Mouse (Mus musculus) intestine, embryonic 16.5 days (tissue): ENCODE results near the gene Wfdc3. TPM values are rescaled to one million over a fixed set of nuclear protein-coding genes. Genes with fewer than 3 reads are reported as not detected.

ENCODE experiments used
- ATAC-seq: fragments of 200-750 bp; cut with Nextera tagmentation; 2 replicates; pipeline ENCODE4 v1.8.0; 2017; ENCODE audit warnings: moderate TSS enrichment, moderate library complexity
- H3K27ac ChIP-seq: fragments of 300-500 bp; sonication (generic); 2 replicates; pipeline ENCODE4 v1.5.1; 2014; ENCODE audit warnings: mild to moderate bottlenecking, low read length
- H3K27me3 ChIP-seq: fragments of 300-500 bp; sonication (generic); replicated peaks from 2 replicates; pipeline ENCODE4 v1.6.1; 2014; ENCODE audit warnings: low read length, control low read depth, mixed read lengths; ENCODE audit not compliant: control insufficient read depth, insufficient read depth
- H3K36me3 ChIP-seq: fragments of 300-500 bp; sonication (generic); 2 replicates; pipeline ENCODE4 v1.6.1; 2014; ENCODE audit warnings: low read length, control low read depth; ENCODE audit not compliant: control insufficient read depth, insufficient read depth
- H3K4me1 ChIP-seq: fragments of 300-500 bp; sonication (generic); 2 replicates; pipeline ENCODE4 v1.6.1; 2014; ENCODE audit warnings: low read length, control low read depth, mixed read lengths; ENCODE audit not compliant: control insufficient read depth, insufficient read depth
- H3K4me2 ChIP-seq: fragments of 300-500 bp; sonication (generic); 2 replicates; pipeline ENCODE4 v1.6.1; 2014; ENCODE audit warnings: low read depth, low read length, control low read depth
- H3K4me3 ChIP-seq: fragments of 300-500 bp; sonication (generic); 2 replicates; pipeline ENCODE4 v1.5.1; 2014; ENCODE audit warnings: mild to moderate bottlenecking, low read length
- H3K9ac ChIP-seq: fragments of 300-500 bp; sonication (generic); 2 replicates; pipeline ENCODE4 v1.6.1; 2014; ENCODE audit warnings: low read depth, low read length
- H3K9me3 ChIP-seq: fragments of 300-500 bp; sonication (generic); 2 replicates; pipeline ENCODE4 v1.6.1; 2016; ENCODE audit warnings: low read length, control low read depth; ENCODE audit not compliant: control insufficient read depth
- WGBS: fragments of 180-500 bp; shearing (Covaris S2); extraction: QIAGEN DNeasy Blood & Tissue Kit; methylation state at CpG from one replicate; pipeline ENCODE4 v1.1.7; 2014; 5-methylcytosine and 5-hydroxymethylcytosine counted together
- polyA plus RNA-seq: library from polyadenylated mRNA; unstranded; fragments of >200 nt; fragmentation: Nextera tagmentation; extraction: Ambion mirVana; gene quantifications from 2 replicates; pipeline ENCODE4 v1.2.1, GENCODE M21; 2015

Gene Wfdc3
- polyA plus RNA-seq = 1.3 and 1.8 TPM in 2 replicates

- peak within 1 kb of the TSS; percentile 73 for H3K27ac ChIP-seq
- WGBS = under 1% methylated on average over 68 of the region's 70 CpGs
- peak within 1 kb of the TSS; percentile 86 for H3K4me3 ChIP-seq
- peak within 1 kb of the TSS; percentile 91 for H3K9ac ChIP-seq
- peak; percentile 91 for ATAC-seq
- 0 out of 2 replicates have a peak, but pooled peaks cover 2% of the 10 kb centered on the region for H3K36me3 ChIP-seq
- peaks cover 16% of the 10 kb centered on the region for H3K4me1 ChIP-seq
- H3K9me3 ChIP-seq = no peaks in the 10 kb centered on the region
- H3K27me3 ChIP-seq = no peaks in the 10 kb centered on the region
- peak within 1 kb of the TSS; percentile 88 for H3K4me2 ChIP-seq
Observed at GRCm38 (mm10) chr2:164745843-164746479, at the start of gene Wfdc3, which contains the start of gene Dnttip1. Gene Wfdc3 (minus strand): TSS chr2:164745931. Gene Dnttip1 (plus strand): TSS chr2:164745983.

GRCm38 (mm10) chr2:164794293-164794692 is 48.6 kb upstream of the Wfdc3 start:
- H3K27me3 ChIP-seq = no peaks in the 10 kb centered on the region
- H3K4me3 ChIP-seq = no peak overlapping the region
- H3K9me3 ChIP-seq = no peaks in the 10 kb centered on the region
- no peak overlapping the region for H3K4me2 ChIP-seq
- no peak overlapping the region for H3K9ac ChIP-seq
- ATAC-seq = peak; percentile 59
- peaks cover 23% of the 10 kb centered on the region; the same call in 1 of the 2 replicates for H3K36me3 ChIP-seq
- WGBS = 37% methylated on average over 5 of the region's 5 CpGs
- H3K4me1 ChIP-seq = peaks cover 3% of the 10 kb centered on the region
- H3K27ac ChIP-seq = no peak overlapping the region

GRCm38 (mm10) chr2:164793772-164794171 is 48.0 kb upstream of the Wfdc3 start:
- H3K9ac ChIP-seq = no peak overlapping the region
- peaks cover 6% of the 10 kb centered on the region for H3K4me1 ChIP-seq
- H3K9me3 ChIP-seq = no peaks in the 10 kb centered on the region
- no peak overlapping the region for H3K27ac ChIP-seq
- 91% methylated on average over 2 of the region's 2 CpGs for WGBS
- no peak overlapping the region for H3K4me2 ChIP-seq
- H3K36me3 ChIP-seq = peaks cover 23% of the 10 kb centered on the region; the same call in 1 of the 2 replicates
- no peak for ATAC-seq
- H3K27me3 ChIP-seq = no peaks in the 10 kb centered on the region
- no peak overlapping the region for H3K4me3 ChIP-seq

GRCm38 (mm10) chr2:164793236-164793635 is 47.5 kb upstream of the Wfdc3 start:
- Histone ChIP-seq H3K36me3 (peaks cover 26% of the 10 kb centered on the region; the same call in 1 of the 2 replicates), H3K4me3 (no peak overlapping the region), H3K4me2 (no peak overlapping the region), H3K27ac (no peak overlapping the region), H3K27me3 (no peaks in the 10 kb centered on the region), H3K9ac (no peak overlapping the region), H3K9me3 (no peaks in the 10 kb centered on the region), H3K4me1 (peaks cover 11% of the 10 kb centered on the region)
- whole genome bisulfite sequencing = 69% methylated on average over 3 of the region's 3 CpGs
- 0 out of 2 replicates have a peak, but pooled peaks have one; percentile 16 for ATAC-seq

GRCm38 (mm10) chr2:164792400-164793190 is 46.9 kb upstream of the Wfdc3 start:
- H3K27ac ChIP-seq = peak overlapping the region; percentile 28
- H3K4me2 ChIP-seq = no peak overlapping the region
- no peaks in the 10 kb centered on the region for H3K9me3 ChIP-seq
- H3K9ac ChIP-seq = no peak overlapping the region; the same call in 1 of the 2 replicates
- peaks cover 26% of the 10 kb centered on the region; the same call in 1 of the 2 replicates for H3K36me3 ChIP-seq
- H3K27me3 ChIP-seq = no peaks in the 10 kb centered on the region
- 89% methylated on average over 12 of the region's 12 CpGs for WGBS
- H3K4me3 ChIP-seq = no peak overlapping the region
- ATAC-seq = peak; percentile 6; the same call in 1 of the 2 replicates
- peaks cover 12% of the 10 kb centered on the region for H3K4me1 ChIP-seq

GRCm38 (mm10) chr2:164791841-164792261 is 46.1 kb upstream of the Wfdc3 start:
- H3K9me3 ChIP-seq = no peaks in the 10 kb centered on the region
- no peak overlapping the region for H3K4me2 ChIP-seq
- H3K36me3 ChIP-seq = peaks cover 24% of the 10 kb centered on the region; the same call in 1 of the 2 replicates
- H3K4me3 ChIP-seq = no peak overlapping the region
- H3K27me3 ChIP-seq = no peaks in the 10 kb centered on the region
- H3K27ac ChIP-seq = peak overlapping the region; percentile 28; the same call in 1 of the 2 replicates
- ATAC-seq = no peak
- peaks cover 16% of the 10 kb centered on the region for H3K4me1 ChIP-seq
- WGBS = 87% methylated on average over 18 of the region's 18 CpGs
- H3K9ac ChIP-seq = peak overlapping the region; percentile 19; the same call in 1 of the 2 replicates

- no peak for ATAC-seq
- no peak overlapping the region for H3K4me3 ChIP-seq
- H3K27me3 ChIP-seq = no peaks in the 10 kb centered on the region
- no peak overlapping the region for H3K9ac ChIP-seq
- H3K4me1 ChIP-seq = peaks cover 20% of the 10 kb centered on the region
- no peak overlapping the region for H3K27ac ChIP-seq
- no peak overlapping the region for H3K4me2 ChIP-seq
- 64% methylated on average over 4 of the region's 4 CpGs for WGBS
- H3K36me3 ChIP-seq = peaks cover 22% of the 10 kb centered on the region; the same call in 1 of the 2 replicates
- H3K9me3 ChIP-seq = no peaks in the 10 kb centered on the region
Observed at GRCm38 (mm10) chr2:164790451-164790850, 44.7 kb upstream of the Wfdc3 start.

GRCm38 (mm10) chr2:164788411-164788810 is 42.7 kb upstream of the Wfdc3 start:
- no peaks in the 10 kb centered on the region for H3K9me3 ChIP-seq
- H3K27me3 ChIP-seq = no peaks in the 10 kb centered on the region
- 64% methylated on average over 4 of the region's 4 CpGs for WGBS
- H3K4me1 ChIP-seq = peaks cover 23% of the 10 kb centered on the region
- no peak for ATAC-seq
- H3K36me3 ChIP-seq = peaks cover 20% of the 10 kb centered on the region; the same call in 1 of the 2 replicates
- no peak overlapping the region for H3K4me3 ChIP-seq
- no peak overlapping the region for H3K4me2 ChIP-seq
- no peak overlapping the region for H3K27ac ChIP-seq
- no peak overlapping the region for H3K9ac ChIP-seq

- H3K4me1 ChIP-seq = peaks cover 20% of the 10 kb centered on the region
- H3K9ac ChIP-seq = no peak overlapping the region
- H3K4me2 ChIP-seq = no peak overlapping the region
- H3K4me3 ChIP-seq = no peak overlapping the region
- H3K9me3 ChIP-seq = no peaks in the 10 kb centered on the region
- H3K27ac ChIP-seq = no peak overlapping the region
- peaks cover 16% of the 10 kb centered on the region; the same call in 1 of the 2 replicates for H3K36me3 ChIP-seq
- ATAC-seq = no peak
- H3K27me3 ChIP-seq = no peaks in the 10 kb centered on the region
- WGBS = 77% methylated on average over 10 of the region's 10 CpGs
Observed at GRCm38 (mm10) chr2:164787779-164788178, 42.0 kb upstream of the Wfdc3 start.
